Mouse (Mus musculus) small intestine, adult 2 months (tissue): ENCODE results near the gene Efna4.

Experiments
- CTCF ChIP-seq: fragments of 200-500 bp; IDR thresholded peaks from 2 replicates; pipeline ENCODE4 v1.5.1; 2012; ENCODE audit warnings: low read depth, mild to moderate bottlenecking, control low read depth, inconsistent platforms, low read length, moderate library complexity, mixed read lengths; ENCODE audit not compliant: insufficient replicate concordance, insufficient read length; ENCODE audit errors: extremely low read depth
- POLR2A ChIP-seq: fragments of 200-500 bp; IDR thresholded peaks from 2 replicates; pipeline ENCODE4 v1.6.1; 2012; ENCODE audit warnings: low read depth, mild to moderate bottlenecking, control low read depth, inconsistent platforms, low read length, moderate library complexity

DNA sequence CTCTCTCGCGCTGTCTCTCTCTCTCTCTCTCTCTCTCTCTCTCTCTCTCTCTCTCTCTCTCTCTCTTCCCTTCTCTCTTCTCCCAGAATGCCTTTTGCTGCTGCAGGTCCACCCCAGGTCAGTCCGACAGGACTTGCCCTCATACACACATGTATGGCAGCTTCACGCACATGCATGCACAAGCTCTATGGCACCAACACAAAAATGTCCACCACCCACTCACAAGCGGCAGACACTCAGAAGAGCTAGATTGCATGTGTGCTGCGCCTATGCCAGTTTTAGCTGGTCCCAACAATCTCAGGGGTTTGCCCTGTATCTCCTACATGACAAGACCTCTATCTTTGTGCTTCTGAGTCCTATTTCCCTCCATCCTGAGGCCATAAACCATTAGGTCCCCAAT, 20.6 kb downstream of the Efna4 start:
- TF ChIP-seq POLR2A (no peak), CTCF (no peak)
